Mouse (Mus musculus): ENCODE measurements around the gene Suox. TPM values are rescaled to one million over a fixed set of nuclear protein-coding genes. Genes with fewer than 3 reads are reported as not detected.
"Not testable (repeated sequence)": the region's sequence is repeated elsewhere in the genome, so short reads cannot be mapped to it uniquely, and the experiment has no call there.

Suox gene
- 10 to 100 TPM; 12.8 to 13.9 TPM for total RNA-seq (2021)
- long read RNA-seq, transcript Suox-201 (4 exons, 2,497 nt) = major isoform, 11 of 13 reads
- long read RNA-seq, partial matches to known transcripts = 1 of 13 reads
- long read RNA-seq, other reads (novel, unspliced or antisense) = 1 of 13 reads

GRCm38 (mm10) chr10:128673763-128674468, at the start of gene Suox:
Gene Suox (minus strand): TSS chr10:128674073.
- DNase-seq (ENCODE audit: low spot score in 2 of 2) = peak; percentile 66 to 83

GRCm38 (mm10) chr10:128715559-128716537, 42.0 kb upstream of the Suox start:
- DNase-seq (ENCODE audit: low spot score in 2 of 2) = no peak

- DNase-seq (ENCODE audit: low spot score in 2 of 2) = not testable (repeated sequence)
These were observed 37.4 kb upstream of the Suox start for GRCm38 (mm10) chr10:128711318-128711717.

- no peak for DNase-seq (ENCODE audit: low spot score in 2 of 2)
These were observed 31.4 kb upstream of the Suox start for GRCm38 (mm10) chr10:128705317-128705693.

GRCm38 (mm10) chr10:128704491-128705316, 30.8 kb upstream of the Suox start, which contains the start of gene Cdk2:
Gene Cdk2 (minus strand): TSS chr10:128705031.
- peak; percentile 70 to 84 for DNase-seq (ENCODE audit: low spot score in 2 of 2)

GRCm38 (mm10) chr10:128703895-128704294, 30.0 kb upstream of the Suox start, which contains the start of gene Pmel:
Gene Pmel (plus strand): TSS chr10:128704195.
- no peak for DNase-seq (ENCODE audit: low spot score in 2 of 2)

GRCm38 (mm10) chr10:128702328-128703007, 28.6 kb upstream of the Suox start:
- DNase-seq (ENCODE audit: low spot score in 2 of 2) = no peak

GRCm38 (mm10) chr10:128700712-128701111, 26.8 kb upstream of the Suox start:
- no peak for DNase-seq (ENCODE audit: low spot score in 2 of 2)

- DNase-seq (ENCODE audit: low spot score in 2 of 2) = no peak
These were observed 25.7 kb upstream of the Suox start for GRCm38 (mm10) chr10:128699611-128700010.

GRCm38 (mm10) chr10:128699006-128699405, 25.1 kb upstream of the Suox start:
- DNase-seq (ENCODE audit: low spot score in 2 of 2) = peak in 1 of 2 experiments; percentile 11

GRCm38 (mm10) chr10:128697072-128697725, 23.3 kb upstream of the Suox start:
- DNase-seq (ENCODE audit: low spot score in 2 of 2) = no peak

- peak; percentile 99 to 100 for DNase-seq (ENCODE audit: low spot score in 2 of 2)
These were observed 22.3 kb upstream of the Suox start, which contains the start of gene Rab5b for GRCm38 (mm10) chr10:128695992-128696807. Gene Rab5b (minus strand): TSS chr10:128696264.

- DNase-seq (ENCODE audit: low spot score in 2 of 2) = no peak
These were observed 21.6 kb upstream of the Suox start for GRCm38 (mm10) chr10:128695411-128695991.

GRCm38 (mm10) chr10:128674469-128675008, 666 bp upstream of the Suox start:
- DNase-seq (ENCODE audit: low spot score in 2 of 2) = peak in 1 of 2 experiments; percentile 59

- DNase-seq (ENCODE audit: low spot score in 2 of 2) = no peak
These were observed 2.7 kb downstream of the Suox start for GRCm38 (mm10) chr10:128671148-128671547.

GRCm38 (mm10) chr10:128668790-128669672, 4.8 kb downstream of the Suox start:
- DNase-seq (ENCODE audit: low spot score in 2 of 2) = peak; percentile 46 to 66

- no peak for DNase-seq (ENCODE audit: low spot score in 2 of 2)
These were observed 8.1 kb downstream of the Suox start for GRCm38 (mm10) chr10:128665806-128666205.
